Mouse (Mus musculus): ENCODE measurements around the gene Ttll10.

- TF ChIP-seq CTCF (conservative IDR thresholded peaks at IDR 0.05; ENCODE audit: insufficient read depth, insufficient read length, low read depth, low read length) (no peak), POLR2A (IDR thresholded peaks at IDR 0.05; ENCODE audit: low read depth, low read length) (no peak)
These were observed 11.1 kb upstream of the Ttll10 start for GRCm38 (mm10) chr4:156070276-156070675.
